Mouse (Mus musculus): ENCODE data around the gene Triap1. TPM values are rescaled to one million over a fixed set of nuclear protein-coding genes. Genes with fewer than 3 reads are reported as not detected.

The Triap1 gene
- polyA plus RNA-seq, 1 experiment: 25.6 TPM

DNA sequence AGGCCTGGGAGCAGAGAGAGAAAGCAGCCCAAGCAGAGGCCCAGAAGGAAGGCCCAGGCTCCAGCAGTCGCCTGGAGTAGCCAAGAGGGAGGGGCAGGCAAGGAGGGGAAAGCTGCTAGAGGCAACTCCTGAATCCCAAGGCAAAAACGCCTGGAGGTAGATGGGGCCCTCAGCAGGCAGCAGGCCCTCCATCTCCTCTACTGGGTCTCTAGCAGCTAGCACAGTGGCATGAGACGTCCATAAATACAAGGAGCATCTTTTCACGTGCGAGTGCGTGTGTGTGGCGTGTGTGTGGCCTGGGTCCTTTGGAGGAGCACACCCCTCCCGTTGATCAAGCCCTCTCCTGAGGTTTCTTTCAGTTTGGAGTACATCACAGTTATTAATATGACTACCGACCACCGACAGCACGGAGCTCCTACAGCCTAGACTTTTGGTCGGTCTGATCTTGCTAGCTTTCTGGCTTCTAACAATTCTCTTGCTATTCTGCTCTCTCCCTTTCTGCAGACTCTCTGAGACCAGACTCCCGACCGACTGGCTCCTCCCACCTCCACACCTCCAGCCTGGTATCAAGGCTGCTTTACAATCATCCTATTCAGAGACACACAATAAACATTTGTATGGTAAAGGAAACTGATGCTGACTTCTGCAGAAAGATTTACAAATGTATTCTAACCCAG lies 23.9 kb upstream of the Triap1 start:
- peak; percentile 51 for DNase-seq (ENCODE audit: low read depth)
- no peak for TF ChIP-seq POLR2A (IDR thresholded peaks at IDR 0.05; ENCODE audit: borderline replicate concordance, extremely low read depth, insufficient read depth, insufficient read length, poor library complexity, severe bottlenecking)
- no peak for TF ChIP-seq CTCF (IDR thresholded peaks at IDR 0.05; ENCODE audit: borderline replicate concordance, extremely low read depth, insufficient read depth, insufficient read length)

DNA sequence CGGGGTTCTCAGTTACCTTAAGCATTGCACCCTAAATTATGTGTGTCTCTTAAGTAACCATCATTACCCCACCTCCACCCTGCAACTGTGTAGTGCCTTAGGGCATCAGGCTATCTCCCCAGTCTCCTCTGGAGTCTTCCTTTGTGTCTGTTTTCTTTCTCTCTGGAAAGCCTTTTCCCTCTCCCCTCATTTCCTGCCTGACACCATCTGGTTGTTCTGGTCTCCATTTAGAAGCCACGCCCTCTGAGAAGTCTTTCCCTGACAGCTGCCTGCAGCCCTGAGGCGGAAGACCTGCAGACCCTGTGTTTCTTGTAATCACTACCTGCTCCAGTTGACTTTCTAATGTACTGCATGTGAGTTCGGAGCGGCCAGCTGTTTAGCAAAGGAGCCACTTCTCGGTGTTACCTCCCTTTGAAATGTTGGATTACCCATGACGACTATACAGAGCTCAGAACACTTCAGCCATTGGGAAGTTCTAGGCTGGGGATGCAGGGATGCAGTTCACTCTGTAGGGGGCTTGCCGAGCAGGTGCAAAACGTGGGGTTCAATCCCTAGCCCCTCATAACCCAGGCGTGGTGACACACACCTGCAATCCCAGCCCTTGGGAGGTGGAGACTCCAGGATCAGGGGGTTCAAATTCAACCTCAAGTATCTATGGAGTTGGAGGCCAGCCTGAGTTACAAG lies 23.2 kb upstream of the Triap1 start:
- TF ChIP-seq CTCF (IDR thresholded peaks at IDR 0.05; ENCODE audit: borderline replicate concordance, extremely low read depth, insufficient read depth, insufficient read length): no peak
- no peak for TF ChIP-seq POLR2A (IDR thresholded peaks at IDR 0.05; ENCODE audit: borderline replicate concordance, extremely low read depth, insufficient read depth, insufficient read length, poor library complexity, severe bottlenecking)
- DNase-seq (ENCODE audit: low read depth): peak; percentile 81

DNA sequence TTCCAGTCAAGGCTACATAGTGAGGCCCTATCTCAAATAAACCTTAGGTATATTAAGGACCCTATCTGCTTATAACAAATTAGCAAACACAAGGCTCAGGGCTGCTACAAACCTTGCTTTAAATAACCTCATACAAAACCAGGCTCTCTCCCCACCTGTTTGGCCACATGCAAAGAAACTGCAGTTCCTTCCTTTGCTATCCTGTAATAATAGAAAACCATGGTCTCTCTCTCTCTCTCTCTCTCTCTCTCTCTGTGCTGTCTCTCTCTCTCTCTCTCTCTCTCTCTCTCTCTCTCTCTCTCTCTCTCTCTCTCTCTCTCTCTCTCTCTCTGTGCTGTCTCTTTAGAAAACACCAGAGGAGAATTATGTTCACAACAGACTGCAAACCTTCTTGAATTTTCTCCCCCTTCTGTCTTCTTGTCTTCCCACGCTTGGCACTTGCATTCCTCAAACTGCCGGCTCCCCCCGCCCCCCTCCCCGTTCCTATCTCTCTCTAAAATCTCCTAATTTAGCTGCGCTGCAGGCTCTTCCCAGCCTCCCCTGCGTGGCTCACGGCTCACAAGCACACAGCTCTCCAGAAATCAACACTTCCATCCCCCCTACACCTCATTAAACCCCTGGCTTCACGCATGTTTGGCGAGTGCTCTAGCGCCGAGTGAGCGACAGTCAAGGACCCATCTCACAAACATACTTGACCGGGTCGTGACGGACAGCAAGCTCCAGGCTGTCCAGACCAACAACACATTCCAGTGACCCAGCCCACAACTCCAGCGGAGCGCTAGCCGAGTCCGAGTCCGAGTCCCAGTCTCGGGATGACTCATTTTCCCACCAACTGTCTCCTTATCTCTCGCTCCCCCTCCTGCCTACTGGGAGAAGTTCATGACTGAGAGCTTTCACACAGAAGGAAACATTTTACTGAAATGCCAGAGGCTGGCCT lies 21.8 kb upstream of the Triap1 start:
- peak; percentile 83 for DNase-seq (ENCODE audit: low read depth)
- TF ChIP-seq POLR2A (IDR thresholded peaks at IDR 0.05; ENCODE audit: borderline replicate concordance, extremely low read depth, insufficient read depth, insufficient read length, poor library complexity, severe bottlenecking) (no peak), CTCF (IDR thresholded peaks at IDR 0.05; ENCODE audit: borderline replicate concordance, extremely low read depth, insufficient read depth, insufficient read length) (peak; percentile 50; the same call in 1 of the 2 replicates)

DNA sequence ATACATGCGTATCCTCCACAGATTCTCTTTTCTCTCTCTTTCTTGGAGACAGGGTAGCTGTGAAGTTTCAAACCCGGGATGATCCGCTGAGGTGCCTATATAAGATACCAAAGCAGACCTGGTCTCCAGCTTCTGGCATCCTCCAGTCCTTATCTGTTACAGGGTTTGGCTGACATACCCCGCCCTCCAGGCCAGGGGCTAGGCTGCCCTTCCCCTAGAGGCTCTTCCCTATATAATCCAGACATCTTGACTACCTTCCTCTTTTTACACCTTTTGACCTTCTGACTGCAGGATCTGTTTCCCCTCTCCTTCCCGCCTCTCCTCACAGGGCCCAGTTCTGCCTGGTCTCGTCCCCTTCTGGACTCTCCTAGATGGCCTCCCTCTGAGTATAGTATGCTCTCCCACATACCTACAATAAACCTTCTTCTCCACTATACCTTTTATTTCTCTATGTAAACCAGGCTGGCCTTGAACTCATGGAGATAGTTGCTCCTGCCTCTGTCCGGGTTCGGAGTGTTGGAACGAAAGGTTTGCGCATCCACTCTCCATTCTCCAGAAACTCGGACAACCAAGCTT lies 14.7 kb upstream of the Triap1 start:
- TF ChIP-seq POLR2A (IDR thresholded peaks at IDR 0.05; ENCODE audit: borderline replicate concordance, extremely low read depth, insufficient read depth, insufficient read length, poor library complexity, severe bottlenecking) (no peak), CTCF (IDR thresholded peaks at IDR 0.05; ENCODE audit: borderline replicate concordance, extremely low read depth, insufficient read depth, insufficient read length) (no peak)

DNA sequence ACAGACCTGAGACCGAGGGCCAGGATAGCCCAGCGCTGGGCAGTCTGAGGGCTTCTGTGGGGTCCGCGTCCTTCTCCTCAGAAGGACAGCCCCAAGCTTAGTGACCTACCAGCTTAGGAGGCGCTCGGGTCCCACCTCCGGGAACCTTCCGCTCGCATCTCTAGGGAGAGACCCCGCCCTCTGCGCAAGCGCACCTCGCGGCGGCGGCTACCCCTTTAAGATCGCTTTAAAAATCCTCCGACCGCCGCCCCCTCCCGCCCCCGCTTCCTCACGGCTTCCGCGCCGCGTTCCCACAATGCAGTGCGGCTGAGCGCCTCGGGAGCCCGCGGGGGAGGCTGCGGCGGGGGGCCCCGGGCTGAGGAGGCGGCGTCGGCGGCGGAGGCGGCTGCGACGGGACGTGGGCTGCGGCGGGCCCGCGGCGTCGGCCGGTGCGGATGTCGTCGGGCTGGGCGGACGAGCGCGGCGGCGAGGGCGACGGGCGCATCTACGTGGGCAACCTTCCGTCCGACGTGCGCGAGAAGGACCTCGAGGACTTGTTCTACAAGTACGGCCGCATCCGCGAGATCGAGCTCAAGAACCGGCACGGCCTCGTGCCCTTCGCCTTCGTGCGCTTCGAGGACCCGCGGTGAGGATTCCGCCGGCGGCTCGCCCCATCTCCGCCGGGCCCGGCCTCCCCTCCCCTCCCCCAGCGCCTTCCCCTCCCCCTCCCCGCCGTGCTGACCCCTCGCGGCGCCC lies 14.0 kb upstream of the Triap1 start, which contains the start of gene Srsf9:
Gene Srsf9 (plus strand): TSS at position 303 of the 735 bp plus-strand sequence.
- no peak for TF ChIP-seq CTCF (IDR thresholded peaks at IDR 0.05; ENCODE audit: borderline replicate concordance, extremely low read depth, insufficient read depth, insufficient read length)
- TF ChIP-seq POLR2A (IDR thresholded peaks at IDR 0.05; ENCODE audit: borderline replicate concordance, extremely low read depth, insufficient read depth, insufficient read length, poor library complexity, severe bottlenecking): peak; percentile 69
- DNase-seq (ENCODE audit: low read depth): peak; percentile 98

More for the DNA sequence above, 14.7 kb upstream of the Triap1 start:
- DNase-seq (ENCODE audit: low read depth): no peak

DNA sequence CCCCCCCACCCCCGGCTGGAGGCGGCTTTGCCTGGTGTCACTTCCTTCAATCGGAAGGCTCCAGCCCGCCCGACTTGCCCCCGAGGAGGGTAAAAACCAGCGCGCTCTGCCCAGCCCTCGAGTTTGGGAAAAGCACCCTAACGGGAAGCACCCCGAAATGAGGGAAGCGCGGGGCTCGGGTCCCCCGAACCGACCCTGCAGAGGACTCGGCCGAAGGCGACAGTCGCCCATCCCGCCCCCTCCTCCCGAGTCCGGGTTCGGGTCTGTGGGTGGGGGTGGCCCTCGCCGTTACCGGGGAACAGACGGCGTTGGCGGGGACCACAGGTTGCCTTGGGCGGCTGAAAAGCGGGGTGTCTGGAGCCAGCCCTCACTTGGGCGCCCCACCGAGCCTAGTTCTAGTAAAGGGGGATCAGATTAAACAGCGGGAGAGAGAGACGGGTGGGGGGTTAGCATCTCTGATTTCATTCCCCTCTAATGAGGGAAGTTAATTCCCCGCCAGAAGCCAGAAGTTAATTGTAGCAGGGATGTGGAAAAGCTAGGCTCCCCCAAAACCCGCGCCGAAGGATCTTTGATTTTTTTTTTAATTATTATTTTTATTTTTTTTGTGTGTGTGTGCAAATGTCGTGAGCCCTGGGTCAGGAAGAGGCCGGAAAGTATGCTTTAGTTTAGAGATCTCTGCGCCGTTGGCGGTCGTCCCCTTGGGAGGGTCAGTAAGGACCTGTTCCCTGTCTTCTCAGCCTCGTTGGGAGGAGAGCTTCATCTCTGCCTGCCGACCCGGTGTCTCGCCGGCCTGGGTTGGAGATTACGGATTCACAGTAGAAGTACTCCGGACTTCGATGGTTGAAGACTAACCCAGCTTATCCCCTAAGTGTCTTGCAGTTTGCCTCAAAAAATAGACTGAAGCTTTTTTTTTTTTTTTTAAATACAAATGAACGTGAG lies 13.1 kb upstream of the Triap1 start:
- TF ChIP-seq POLR2A (IDR thresholded peaks at IDR 0.05; ENCODE audit: borderline replicate concordance, extremely low read depth, insufficient read depth, insufficient read length, poor library complexity, severe bottlenecking) (no peak), CTCF (IDR thresholded peaks at IDR 0.05; ENCODE audit: borderline replicate concordance, extremely low read depth, insufficient read depth, insufficient read length) (no peak)
- peak; percentile 32 for DNase-seq (ENCODE audit: low read depth)

DNA sequence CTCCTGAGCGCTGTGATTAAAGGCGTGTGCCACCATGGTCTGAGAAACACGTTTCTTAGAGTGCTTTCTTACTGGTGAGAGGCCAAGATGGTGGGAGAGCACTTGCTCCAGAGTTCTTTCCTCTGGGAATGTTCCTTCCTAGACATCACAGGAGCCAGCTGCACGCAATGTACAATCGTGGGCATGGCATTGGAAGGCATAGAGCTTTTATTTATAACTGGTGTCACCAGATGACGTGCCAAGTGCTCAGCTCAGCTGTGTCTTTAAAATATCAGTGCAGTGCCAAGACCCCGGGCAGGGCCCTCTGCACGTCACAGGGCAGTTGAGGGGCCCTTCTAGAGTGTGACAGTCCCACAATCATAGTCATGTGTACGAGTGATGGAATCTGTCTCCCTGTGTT lies 10.1 kb upstream of the Triap1 start:
- no peak for DNase-seq (ENCODE audit: low read depth)
- no peak for TF ChIP-seq POLR2A (IDR thresholded peaks at IDR 0.05; ENCODE audit: borderline replicate concordance, extremely low read depth, insufficient read depth, insufficient read length, poor library complexity, severe bottlenecking)
- TF ChIP-seq CTCF (IDR thresholded peaks at IDR 0.05; ENCODE audit: borderline replicate concordance, extremely low read depth, insufficient read depth, insufficient read length): no peak

DNA sequence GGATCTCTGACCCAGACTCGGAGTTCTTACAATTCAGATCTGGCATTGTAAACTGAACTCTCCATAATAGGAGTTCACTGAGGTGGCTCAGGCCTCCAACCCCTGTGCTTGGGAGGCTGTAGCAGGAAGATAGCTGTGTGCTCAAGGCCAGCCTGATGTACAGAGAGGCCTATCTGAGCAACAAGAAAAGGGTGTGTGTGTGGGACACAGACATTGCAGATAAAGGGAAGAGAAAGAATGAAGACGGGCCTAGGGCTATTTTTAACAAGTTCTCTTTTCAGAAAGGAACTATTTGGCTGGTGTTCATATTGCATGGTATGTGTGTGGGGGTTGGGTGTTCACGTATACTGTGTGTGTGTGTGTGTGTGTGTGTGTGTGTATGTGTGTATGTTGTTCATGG lies 7.4 kb upstream of the Triap1 start:
- no peak for TF ChIP-seq CTCF (IDR thresholded peaks at IDR 0.05; ENCODE audit: borderline replicate concordance, extremely low read depth, insufficient read depth, insufficient read length)
- TF ChIP-seq POLR2A (IDR thresholded peaks at IDR 0.05; ENCODE audit: borderline replicate concordance, extremely low read depth, insufficient read depth, insufficient read length, poor library complexity, severe bottlenecking): no peak
- DNase-seq (ENCODE audit: low read depth): no peak

DNA sequence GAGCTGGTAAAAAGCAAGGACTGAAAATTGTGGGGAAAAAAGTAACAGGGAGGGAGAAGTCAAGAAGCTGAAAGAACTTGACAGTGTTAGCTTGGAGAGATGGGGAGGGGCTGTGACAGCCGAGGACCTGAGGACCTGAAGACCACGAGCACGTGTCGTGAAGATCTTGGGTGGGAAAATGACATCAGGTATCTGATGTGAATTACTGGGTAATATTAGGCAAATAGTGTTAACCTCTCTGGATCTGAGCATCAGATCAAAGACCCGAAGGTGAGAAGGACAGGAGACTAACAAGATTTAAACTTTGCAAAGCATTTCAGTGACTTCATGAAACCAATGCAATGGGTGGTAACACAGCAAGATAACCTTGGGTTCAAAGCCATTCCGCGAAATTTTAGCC lies 1.0 kb upstream of the Triap1 start:
- TF ChIP-seq POLR2A (IDR thresholded peaks at IDR 0.05; ENCODE audit: borderline replicate concordance, extremely low read depth, insufficient read depth, insufficient read length, poor library complexity, severe bottlenecking) (no peak), CTCF (IDR thresholded peaks at IDR 0.05; ENCODE audit: borderline replicate concordance, extremely low read depth, insufficient read depth, insufficient read length) (no peak)
- DNase-seq (ENCODE audit: low read depth): no peak
